Mouse (Mus musculus): ENCODE measurements at regions not wholly inside any gene's neighbourhood (a gene's known extent, or its start where the extent isn't known, plus 50 kb on each side); places are given as distances from the start of the nearest gene placed in this dataset.

DNA sequence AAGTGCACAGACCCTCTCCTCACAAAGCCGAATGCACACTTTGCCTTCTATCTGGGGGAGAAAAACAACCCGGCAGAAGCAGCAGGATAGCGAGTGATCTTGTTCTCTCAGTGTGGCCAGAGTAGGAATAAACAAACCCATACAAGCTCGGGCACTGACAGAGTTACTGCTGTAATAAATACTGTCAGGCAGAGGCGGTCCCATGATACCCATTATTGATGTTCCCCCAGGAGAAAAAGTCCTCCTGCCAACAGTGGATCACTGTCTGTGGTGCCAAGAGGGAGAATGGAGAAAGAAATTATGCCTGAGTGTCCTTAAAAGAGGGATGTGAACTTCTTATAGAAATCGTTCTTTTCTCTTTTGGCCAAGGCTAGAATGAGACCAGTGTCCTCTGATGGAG lies 200.2 kb downstream of the Adra2a start:
- CTCF ChIA-PET: no interaction called here

DNA sequence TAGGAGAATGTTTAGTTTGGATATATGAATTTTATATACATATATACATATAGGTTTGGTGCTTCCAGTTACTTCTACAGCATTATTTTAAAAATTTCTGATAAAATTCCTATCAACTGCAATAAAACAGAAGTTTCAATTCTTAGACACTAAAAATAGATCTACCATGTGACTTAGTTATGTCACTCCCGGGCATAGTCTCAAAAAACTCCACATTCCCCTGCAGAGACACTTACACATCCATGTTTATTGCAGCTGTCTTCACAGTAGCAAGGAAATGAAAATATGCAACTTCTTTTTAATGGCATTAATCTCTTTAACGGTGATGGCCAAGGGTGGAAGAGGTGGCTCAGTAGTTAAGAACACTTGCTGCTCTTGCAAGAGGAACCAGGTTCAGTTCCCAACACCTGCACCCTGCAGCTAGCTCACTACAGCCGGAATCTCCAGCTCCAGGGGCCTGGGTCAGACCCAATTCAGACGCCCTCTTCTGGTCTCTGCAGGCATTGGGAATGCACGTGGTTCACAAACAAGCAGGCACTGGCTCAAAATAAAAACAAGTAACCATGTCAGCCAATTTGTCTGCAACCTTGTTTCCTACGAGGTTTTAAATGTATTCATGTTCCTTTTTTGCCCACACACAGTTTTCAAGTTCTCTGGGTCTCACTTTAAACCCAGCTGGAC lies 204.4 kb downstream of the Adra2a start:
- CTCF ChIA-PET: no interaction called here

DNA sequence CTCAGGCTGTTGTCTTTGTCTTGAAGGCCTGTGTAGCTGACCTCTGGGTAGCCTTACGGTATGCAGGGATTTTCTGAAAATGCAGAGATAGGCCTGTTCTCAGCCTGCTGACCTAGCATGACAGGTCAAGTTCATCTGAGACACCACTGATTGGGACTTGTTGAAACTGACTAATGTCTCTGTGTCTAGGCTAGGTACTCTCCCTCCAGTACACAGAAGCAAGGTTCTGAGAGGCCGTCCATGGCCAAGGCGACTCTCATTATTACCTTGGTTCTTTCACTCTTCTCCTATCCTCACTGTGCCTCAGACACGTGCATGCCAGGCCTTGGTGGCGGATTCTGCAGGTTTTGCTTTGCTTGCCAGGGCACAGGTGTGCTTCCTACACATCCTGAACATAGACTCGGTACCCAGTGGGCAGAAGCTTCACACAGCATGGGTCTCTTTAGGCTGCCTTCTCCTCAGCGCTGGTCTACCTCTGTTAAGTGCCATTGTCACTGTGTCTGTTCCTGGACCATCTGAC lies 208.3 kb downstream of the Adra2a start:
- CTCF ChIA-PET: no interaction called here

DNA sequence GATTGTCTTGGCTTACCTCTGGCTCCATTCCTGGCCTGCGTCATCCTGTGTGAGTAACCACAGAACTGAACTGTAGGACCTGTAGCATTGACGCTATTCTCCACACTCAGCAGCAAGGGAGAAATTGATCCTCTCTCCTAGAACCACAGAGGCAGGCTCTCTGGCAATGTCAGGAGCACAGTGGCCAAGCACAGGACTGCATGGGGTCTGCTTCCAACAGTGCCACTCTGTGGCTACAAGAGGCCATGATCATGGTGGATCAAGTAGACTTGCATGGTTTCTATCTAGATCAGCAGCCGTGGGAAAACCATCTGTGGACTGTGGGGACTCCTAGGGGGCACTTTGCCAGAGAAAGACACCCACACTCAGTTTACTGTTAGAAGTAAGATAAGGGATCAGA lies 213.9 kb downstream of the Adra2a start:
- CTCF ChIA-PET: no interaction called here

DNA sequence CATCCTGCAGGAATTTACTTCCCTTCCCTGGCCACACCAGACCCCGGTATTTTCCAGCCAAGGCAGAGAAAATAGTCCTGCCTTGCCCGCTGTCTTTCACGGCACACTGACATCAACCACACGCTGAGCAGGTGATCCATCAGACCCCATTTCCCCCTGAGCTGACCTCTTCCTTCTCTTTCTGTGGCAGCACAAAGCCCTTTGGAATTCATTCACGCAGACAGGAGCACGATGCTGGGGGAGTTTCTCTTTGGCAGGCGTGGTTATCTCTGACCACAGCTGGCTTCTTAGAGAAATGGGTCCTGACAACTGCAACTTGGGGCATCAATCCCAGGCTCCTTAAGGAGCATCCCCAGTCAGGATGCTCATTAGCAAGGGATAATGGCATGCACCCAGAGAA lies 215.2 kb downstream of the Adra2a start:
- CTCF ChIA-PET: no interaction called here

DNA sequence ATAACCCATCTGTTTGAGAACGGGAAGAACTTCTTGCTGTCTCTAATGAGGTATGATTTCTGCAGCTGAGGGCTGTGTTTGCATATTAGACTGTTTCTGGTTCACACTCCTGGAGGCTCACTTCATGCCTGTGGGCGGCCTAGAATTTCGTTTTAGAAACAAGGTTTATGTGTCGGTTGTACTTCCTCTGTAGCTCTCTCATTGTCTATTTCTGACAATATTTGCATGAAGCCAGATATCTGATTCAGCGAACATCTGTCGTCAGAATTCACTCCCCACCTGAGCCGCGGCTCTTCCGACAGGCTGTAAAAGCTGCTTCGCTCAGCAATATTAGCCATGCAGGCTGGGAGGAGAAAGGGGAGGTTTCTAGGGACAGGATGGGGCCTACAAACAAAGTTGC lies 233.4 kb downstream of the Adra2a start:
- CTCF ChIA-PET: no interaction called here

DNA sequence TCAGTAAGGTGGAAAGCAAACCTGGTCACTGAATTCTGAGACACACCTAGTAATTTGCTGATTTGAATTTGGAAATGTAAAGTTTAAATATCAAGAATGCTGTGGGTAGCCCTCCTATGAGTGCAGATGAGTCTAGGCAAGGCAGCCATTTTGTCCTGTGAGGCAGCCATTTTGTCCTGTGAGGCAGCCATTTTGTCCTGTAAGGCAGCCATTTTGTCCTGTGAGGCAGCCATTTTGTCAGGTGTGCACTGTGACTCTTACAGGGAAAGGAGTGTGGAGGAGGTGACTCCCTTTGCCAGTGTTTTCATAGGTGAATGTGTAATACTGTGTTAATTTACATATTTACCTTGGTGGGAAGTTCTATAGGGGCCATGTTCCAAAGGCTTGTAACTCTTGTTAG lies 241.5 kb downstream of the Adra2a start:
- CTCF ChIA-PET: no interaction called here

DNA sequence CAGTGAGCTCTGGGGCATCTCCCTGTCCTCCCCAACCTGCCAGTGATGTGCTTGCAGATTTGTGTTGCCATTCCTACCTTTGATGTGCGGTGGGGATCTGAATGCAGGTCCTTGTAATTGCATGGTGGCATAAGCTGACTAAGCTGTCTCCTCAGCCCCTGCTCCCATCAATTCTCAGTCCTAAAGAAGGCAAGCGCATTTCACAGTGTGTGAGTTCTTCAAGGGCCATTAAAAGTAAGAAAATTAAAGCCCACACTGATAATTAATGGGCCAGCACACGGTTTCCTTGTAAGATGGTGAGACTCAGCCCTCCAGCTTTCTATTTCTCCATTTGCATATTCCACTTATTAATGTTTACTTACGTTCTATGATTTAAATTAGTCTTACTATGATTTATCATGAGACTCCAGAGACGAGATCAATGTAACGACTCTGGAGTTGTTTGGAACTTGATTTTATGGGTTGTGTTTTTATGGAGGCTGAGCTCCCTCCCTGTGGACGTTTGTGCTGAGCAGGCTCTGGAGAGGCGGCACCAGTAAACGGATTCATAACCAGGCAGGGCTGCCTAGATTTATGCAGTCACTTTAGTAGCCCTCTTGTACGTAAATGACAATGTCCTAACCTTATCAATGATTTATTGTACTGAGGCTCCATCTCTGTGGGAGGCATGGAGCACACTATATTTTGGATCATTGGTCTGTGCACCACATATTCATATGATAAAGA lies 253.9 kb downstream of the Adra2a start:
- CTCF ChIA-PET: no interaction called here

DNA sequence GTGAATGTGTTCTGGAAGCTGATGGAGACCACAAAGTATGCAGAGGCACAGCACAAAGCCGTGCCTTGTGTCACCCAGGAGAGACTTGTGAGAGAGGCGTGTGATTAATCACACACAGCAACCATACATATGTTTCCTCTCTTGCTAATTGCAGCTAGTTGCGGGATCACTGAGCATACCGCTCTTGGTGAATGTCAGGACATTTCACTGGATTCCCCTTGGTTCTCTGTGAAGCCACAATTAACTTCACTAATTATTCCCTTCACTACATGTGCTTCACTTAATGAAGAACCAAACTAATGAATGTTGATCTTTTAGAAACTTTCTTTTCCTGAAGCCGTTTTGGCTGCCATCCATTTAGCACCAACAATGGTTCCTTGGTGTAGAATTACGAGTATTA lies 267.3 kb downstream of the Adra2a start:
- CTCF ChIA-PET: no interaction called here

DNA sequence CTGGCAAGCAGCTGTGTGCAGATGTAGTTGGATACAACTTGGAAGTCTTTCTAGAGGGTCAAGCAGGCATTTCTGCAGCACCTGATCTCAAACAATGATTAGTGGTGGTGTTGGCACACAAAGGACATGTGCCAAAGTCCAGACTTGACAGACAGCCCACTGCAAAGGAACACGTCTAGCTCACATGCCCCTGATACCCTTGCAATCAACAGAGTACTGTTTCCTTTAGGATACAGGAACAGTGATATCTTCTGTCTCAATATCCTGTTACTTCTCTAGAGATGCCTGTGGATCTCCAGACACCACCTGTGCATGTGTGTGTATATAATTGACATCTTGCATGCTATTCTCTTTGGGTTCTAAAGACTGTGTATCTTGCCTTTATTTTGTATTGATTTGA lies 267.8 kb downstream of the Adra2a start:
- CTCF ChIA-PET: no interaction called here

DNA sequence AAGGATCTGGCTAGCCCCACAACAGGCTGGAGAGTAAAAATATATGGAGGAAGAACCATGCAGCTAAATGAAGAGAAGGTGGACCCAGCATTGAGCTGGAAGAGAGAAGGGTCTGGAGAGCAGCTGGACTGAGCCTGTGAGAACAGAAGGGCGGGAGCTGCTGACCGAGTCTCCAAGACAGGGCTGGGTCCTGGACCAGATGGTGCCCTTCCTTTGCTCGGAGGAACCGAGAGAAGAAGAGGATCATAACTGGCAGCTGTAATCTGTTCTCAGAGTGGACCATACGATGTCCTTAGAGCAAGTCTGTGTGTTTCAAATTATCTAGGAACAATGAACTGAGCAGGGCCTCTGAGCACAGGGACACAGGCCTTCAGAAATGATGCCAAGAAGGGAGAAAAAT lies 279.3 kb downstream of the Adra2a start:
- CTCF ChIA-PET: no interaction called here

DNA sequence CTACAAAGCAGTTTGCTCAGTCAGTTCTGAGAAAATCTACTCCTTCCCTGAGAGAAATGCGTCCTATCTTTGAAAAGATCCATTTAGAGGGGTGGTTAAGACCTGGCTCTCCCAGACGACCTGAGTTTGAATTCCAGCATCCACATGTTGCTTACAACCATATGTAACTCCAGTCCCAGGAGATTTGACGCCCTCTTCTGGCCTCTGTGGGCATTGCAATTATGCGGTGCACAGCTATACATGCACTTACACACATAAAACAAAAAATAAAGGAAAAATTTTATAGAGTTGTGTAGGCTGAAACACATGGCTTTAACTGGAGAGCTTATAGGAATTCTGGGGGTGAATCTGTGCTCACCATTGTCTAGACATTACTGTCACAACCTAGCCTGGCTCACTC lies 281.0 kb downstream of the Adra2a start:
- CTCF ChIA-PET: no interaction called here

DNA sequence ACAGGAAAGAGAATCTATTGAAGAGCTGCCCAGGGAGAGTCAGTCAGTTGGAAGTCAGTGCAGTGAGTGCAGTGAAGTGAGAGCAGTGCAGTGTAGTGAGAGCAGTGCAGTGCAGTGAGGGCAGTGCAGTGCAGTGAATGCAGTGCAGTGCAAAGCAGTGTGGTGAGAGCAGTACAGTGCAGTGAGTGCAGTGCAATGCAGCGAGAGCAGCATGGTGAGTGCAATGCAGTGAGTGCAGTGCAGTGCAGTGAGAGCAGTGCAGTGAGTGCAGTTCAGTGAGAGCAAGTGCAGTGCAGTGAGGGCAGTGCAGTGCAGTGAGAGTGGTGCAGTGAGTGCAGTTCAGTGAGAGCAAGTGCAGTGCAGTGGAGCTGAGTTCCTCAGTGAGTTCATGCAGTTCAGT lies 288.2 kb downstream of the Adra2a start:
- CTCF ChIA-PET: no interaction called here

DNA sequence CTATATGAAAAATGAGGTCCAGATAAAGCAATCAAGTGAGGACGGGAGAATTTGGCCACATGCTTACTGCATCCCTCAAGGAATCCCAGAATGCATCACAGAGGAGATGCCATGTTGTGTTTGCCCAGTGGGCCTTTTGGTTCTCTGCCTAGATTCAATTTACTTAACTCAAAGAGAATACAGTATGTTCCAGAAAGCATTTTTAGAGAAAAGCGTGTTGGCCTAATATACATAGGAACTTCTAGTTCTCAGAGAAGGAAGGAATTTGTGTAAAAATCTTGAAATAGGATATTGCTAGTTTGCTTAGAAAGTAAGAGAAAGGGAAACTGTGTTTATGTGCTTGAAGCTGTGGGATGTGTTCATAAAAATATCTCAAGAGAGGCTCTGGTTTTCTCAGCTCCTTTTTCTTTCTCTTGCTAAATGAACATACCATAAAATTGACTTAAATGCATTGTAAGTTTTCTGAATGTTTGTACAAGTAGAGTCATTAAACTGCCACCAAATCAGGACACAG lies 296.9 kb downstream of the Adra2a start:
- CTCF ChIA-PET: no interaction called here

DNA sequence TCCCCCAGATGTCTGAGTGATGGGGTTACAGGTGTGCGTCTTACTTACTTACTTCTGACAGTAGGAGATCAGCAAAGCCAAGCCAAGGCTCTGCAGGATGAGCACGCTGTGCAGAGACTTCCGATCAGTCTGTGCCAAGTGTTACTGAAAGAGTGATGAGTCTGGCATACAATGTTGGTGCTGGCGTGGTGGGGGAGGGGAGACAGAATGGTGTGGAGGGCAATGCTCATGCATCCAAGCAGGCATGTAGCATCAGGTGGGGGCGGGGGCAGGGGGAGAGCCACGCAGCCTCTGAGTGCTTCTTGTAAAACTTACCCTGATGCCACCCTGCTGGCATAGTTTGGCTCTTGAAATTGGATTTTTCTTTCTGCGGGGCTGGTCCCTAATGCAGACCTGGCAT lies 315.8 kb downstream of the Adra2a start:
- CTCF ChIA-PET: no interaction called here

DNA sequence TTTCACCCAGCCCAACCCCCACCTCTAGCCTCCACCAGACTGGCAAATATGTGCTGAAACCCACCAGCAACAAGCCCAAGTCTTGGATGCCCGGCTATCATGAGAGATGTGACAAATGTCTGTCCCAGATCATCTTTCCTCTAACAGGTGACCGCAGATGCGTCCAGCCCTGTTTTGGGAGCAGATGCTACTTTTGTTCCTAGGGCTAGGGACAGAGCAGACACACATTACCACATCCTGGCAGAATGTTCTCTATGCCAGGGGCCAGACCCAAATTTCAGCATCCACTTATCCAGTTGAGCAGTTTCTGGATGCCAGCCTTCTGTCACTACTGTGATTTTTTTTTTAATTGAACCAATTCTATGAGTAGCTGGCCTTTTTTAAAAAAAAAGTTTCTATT lies 316.7 kb downstream of the Adra2a start:
- CTCF ChIA-PET: no interaction called here

DNA sequence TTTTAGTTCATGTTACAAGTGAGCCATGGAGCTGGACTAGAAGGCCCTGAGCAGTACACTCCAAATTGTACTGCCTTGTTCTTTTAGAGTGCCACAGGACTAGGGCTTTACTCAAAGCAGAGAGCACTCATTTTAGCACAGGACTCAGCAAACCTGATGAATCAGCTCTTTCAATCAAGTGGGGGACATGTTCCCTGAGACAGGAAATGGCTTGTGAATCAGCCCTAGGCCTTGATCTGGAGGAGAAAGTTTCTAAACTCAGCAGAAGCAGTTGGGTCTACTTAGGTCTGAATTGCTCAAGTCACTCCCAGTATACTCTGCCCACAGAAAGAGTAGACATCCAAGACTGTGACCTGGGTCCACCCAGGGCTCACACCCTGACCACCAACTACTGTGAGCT lies 341.1 kb downstream of the Adra2a start:
- CTCF ChIA-PET: no interaction called here

DNA sequence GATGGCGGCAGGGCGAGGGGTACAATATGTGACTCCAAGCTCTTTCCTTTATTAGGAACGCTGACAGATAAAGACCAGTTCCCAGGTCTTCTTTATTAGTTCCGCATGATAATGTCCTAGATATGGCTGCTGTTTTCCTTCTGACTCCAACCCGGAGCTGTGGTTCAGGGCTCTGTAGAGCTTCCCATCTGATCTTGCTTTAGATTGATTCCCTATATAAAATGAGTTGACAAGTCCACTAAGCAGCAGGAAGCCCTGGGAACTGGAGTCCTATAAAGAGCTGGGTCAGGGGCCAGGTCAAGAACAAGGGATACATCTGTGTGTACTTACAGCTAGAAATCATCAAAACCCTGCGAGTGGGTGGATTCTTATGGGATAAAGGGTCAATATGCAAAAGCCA lies 347.5 kb downstream of the Adra2a start:
- CTCF ChIA-PET: no interaction called here

DNA sequence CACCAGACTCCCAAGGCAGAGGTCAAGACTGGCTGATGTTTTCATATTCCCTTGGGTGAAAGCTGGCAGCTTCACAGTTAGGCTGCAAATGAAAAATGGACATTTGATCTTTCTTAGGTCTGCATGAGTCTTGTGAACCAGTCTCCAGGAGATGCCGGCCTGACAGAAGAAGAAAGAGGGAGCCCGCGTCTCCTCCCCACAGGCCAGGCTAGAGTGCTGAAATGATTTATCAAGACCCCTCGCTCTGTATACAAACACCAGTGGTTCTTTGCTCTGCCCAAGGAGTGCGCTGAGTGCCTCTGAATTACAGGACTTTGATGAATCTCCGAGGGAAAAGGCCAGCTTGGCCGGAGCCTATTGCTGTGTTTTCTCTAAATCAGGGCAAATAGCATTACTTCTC lies 355.7 kb downstream of the Adra2a start:
- CTCF ChIA-PET: interaction anchor here (0.5 kb wide), 1 partner anchor 103 kb away, joined by 4 read pairs; no protein-coding TSS in a partner anchor

DNA sequence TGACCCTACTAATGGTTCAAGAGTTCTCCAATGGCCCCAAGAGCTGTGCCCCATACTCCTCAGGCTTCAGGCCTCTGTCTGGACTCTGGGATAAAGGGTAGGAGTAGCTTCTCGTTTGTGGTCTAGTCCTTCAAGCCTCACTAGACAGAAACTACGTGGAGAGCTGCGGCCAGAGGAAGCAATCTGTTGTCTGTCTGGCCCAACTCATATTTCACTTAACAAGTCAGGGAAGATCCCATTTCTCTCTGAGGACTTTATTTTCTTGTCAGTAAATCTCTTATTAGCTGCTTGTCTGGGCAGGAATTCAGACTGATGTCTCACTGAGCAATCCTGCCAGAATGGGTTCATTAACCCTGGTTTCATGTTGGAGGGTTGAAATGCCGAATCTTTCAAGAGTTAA lies 364.0 kb downstream of the Adra2a start:
- CTCF ChIA-PET: no interaction called here

DNA sequence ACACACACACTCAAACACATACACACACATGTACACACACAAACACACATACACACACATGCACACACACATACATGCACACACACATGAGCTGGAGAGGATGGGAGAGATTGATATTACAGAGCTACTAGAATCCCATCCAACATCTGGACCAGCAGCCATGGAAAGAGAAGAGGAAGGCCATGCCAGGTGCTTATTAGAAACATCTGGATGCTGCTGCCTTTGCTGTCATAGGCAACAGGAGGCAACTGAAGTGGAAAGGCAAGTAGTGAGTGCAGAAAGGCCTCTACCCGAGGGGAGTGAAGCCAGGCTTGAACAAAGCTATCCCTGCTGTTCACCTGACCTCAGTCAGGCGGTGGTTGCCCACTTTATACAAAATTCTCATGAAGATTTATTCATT lies 385.1 kb downstream of the Adra2a start:
- CTCF ChIA-PET: no interaction called here

DNA sequence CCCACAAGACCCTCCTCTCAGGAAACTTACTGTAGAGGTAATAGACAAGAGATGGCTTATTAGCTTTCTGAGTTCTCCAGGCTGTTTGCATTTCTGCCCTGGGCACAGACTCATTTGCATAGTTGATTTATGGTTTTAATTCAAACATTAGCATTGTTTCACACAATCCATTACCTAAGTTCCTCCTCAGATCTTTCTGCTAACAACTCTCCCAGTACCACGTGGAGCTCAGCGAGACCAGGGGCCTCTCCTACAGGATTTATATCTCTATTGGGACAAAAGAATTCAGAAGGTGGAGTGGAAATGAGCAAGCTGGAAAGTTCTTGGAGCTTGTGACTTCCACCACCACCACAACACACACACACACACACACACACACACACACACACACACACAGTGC lies 396.8 kb downstream of the Adra2a start:
- CTCF ChIA-PET: no interaction called here

DNA sequence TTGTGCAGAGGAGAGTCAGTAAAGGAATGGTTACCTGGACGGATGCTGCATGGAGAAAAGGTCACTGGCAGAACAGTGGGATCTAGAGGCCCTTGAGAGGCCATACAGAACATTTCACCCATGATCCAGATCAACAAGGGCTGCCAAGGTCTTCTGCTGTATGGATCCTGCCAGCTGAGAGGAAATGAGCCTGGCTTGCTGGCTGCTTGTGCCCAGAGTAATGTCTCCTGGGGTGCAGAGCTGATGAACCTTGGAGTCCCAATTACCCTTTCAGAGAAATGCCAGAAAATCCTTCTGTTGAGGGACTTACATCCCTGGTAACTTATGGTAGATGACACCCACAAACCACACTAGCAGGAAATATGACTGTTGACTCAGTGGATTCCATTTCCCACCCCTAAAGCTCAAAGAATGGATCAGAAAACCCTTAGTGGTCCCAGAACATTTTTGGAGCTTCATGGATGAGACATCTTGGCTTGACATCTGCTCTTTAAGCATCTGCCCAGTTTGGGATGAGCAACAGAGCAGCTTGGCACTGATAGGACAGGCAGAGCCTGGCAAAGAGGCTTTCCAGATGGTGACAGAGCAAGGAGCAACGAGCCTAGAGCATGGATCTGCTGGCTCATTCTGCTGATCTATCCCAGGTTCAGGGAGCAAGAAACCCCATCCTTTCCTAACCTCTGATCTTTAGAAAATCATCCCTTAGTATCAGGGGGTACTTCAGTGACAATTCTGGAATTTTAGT lies 416.6 kb downstream of the Adra2a start:
- CTCF ChIA-PET: no interaction called here

Measured in spleen, embryonic (tissue).